Mouse (Mus musculus): ENCODE measurements at regions not wholly inside any gene's neighbourhood (a gene's known extent, or its start where the extent isn't known, plus 50 kb on each side); places are given as distances from the start of the nearest gene placed in this dataset.

- no peak for DNase-seq
These were observed 124.2 kb upstream of the Plekha5 start for GRCm38 (mm10) chr6:140299653-140300052.

GRCm38 (mm10) chr6:140297969-140298554 lies 125.8 kb upstream of the Plekha5 start:
- no peak for DNase-seq

DNA sequence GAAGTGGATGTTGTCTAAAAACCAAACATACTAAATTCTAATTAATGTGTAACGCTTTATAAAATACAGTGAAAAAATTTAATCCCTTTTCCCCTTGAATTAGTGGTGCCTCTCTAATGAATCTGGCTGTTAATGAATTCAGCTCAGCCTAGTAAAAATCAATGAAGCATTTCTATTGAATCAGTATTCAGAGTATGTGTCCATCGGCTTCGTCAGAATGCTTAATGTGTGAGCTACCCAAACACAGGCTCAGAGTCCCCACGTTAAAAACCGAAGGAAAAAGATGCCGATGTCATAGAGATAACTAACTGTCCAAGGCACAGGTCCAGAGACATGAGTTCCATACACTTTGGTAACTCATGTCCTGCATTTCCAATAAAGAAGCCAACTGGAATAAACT lies 126.3 kb upstream of the Plekha5 start:
- DNase-seq = no peak

GRCm38 (mm10) chr6:140290109-140290508 lies 133.7 kb upstream of the Plekha5 start:
- no peak for DNase-seq

DNA sequence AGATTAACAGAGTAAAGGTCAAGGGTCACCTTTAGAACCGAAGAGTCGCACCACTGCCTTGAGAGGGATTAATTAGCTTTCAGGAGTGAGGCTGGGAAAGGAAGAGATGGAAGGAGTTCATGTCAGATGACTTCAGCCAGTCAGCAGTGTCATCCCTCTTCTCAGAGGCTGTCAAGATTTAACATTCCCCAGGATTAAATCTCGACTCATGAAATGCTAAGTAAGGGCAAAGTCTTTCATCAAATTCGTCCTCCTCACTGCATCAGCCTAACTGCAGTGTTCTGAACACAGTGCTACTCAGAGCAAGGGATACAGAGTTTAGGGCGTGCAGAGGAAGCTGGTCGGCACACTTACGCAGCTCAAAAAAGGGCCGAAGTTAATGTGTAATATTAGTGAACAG lies 135.1 kb upstream of the Plekha5 start:
- DNase-seq = no peak

DNA sequence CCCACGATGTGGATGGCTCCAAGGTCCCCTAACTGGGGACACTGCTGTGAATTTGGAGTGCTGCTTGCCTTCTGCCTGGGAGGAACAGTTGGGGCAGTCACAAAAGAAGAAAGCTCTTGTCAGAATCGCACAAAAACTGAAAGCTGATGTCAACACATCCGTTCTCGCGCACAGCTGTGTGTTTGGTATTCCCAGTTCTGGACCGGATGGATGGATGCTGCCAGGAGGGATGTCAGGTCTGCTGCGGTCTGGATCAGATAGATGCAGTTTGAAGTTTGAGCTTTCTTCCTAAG lies 141.6 kb upstream of the Plekha5 start:
- DNase-seq = no peak

DNA sequence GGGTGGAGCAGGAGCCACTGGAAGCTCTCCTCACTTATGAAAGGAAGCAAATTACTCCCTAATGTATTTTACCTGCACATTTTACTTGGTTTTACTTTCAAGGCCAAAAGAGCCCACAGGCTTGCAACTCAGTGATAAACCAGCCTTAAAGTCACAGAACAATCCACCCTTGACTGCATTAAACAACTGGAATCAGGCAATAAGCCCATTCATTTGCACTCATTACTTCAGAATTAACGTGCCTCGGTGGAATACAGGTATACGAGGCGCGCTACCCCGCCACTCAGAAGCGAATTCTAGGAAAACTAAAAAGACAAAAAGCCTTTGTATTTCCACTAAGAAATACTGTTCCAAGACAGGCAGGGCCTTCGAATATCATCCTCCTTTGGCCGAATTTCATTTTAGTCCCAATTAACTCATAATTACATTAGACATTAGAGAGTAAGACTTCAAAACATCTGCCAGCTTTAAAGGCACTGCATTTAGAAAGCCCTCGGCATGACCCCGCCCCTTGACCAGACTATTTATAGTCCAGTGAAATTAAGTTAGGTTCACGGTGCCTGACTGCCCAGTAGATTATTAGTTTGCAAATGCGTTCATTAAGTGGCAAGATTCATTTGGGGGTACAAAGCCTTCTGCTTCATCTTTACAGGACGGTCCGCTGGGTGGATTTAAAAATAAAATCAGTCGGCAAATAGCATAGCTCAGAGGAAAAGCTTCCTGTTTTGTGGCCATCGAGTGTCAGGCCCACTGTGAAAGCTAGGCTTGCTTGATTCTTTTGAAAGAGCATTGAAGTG lies 142.2 kb upstream of the Plekha5 start:
- DNase-seq = no peak

DNA sequence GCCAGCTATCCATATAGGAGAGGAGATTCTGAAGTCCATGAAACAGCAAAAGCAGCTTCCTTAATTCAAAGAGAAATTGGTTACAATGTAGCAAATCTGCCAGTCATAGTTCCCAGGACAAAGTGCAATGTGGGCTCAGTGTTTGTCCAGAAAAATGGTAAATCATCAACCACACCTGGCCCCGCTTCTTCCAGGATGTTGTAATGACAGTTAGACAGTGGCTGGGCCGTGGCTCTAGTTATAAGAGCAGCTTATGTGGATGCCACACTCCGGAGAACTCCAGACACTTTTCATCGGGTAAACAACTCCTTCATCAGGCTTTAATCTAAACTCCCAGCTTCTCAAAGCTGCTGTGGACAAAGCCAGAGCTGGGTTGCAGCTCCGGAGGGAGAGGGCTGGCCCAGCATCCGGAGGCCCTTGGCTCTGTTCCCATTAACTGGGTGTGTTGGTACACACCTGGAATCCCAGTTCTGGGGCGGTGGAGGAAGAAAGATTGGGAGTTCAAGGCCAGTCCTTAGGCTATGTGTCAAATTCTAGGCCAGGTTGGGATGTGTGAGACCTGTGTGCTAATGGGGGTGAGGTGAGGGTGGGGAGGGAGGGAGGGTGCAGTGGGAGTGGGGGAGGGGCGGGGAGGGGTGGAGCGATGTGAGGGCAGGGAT lies 142.9 kb upstream of the Plekha5 start:
- peak; percentile 19 for DNase-seq

- DNase-seq = no peak
These were observed 144.0 kb upstream of the Plekha5 start for GRCm38 (mm10) chr6:140279736-140280370.

- no peak for DNase-seq
These were observed 145.1 kb upstream of the Plekha5 start for GRCm38 (mm10) chr6:140278750-140279149.

GRCm38 (mm10) chr6:140270592-140270991 lies 153.3 kb upstream of the Plekha5 start:
- no peak for DNase-seq

- DNase-seq = no peak
These were observed 155.4 kb upstream of the Plekha5 start for GRCm38 (mm10) chr6:140268315-140269070.

- no peak for DNase-seq
These were observed 159.9 kb upstream of the Plekha5 start for GRCm38 (mm10) chr6:140263920-140264319.

DNA sequence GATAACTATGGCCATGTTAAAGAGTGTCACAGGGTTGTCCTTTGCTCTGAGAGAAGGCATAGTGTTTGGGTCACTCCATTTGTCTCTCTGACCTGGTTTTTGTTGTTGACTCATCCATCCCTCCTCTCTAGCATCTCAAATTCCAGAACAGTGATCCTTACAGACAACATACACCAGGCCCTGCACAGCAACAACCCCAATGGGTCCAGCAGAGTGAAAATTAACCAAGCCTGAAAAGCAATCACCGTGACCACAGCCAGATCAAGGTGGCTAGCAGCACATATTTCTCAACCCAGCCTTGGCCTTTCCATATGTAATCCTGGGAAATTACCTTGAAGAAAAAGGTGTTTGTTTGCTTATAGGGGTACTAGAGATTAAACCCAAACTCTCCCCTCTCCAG lies 162.0 kb upstream of the Plekha5 start:
- no peak for DNase-seq

- no peak for DNase-seq
These were observed 165.1 kb upstream of the Plekha5 start for GRCm38 (mm10) chr6:140258761-140259160.

GRCm38 (mm10) chr6:140258101-140258500 lies 165.8 kb upstream of the Plekha5 start:
- no peak for DNase-seq

GRCm38 (mm10) chr6:140251527-140251926 lies 172.3 kb upstream of the Plekha5 start:
- DNase-seq = no peak

- no peak for DNase-seq
These were observed 180.3 kb upstream of the Plekha5 start for GRCm38 (mm10) chr6:140243411-140244151.

DNA sequence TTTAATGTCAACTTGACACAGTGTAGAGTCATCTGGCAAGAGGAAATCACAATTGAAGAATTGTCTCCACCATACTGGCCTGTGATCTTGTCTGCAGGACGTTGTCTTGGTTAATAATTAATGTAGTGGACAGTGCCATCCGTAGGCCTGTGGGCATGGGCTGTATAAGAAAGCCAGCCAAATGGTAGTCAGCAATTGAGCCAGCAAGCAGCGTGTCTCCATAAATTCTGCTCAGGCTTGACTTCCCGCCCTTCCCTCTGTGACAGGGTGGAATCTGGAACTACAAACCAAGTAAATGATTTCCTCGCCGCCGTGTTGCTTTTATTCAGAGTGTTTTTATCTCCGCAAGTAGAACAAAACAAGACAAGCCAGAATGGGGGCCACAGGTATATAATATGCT lies 184.5 kb upstream of the Plekha5 start:
- DNase-seq = no peak

GRCm38 (mm10) chr6:140231537-140231936 lies 190.3 kb upstream of the Plcz1 start:
- DNase-seq = no peak

DNA sequence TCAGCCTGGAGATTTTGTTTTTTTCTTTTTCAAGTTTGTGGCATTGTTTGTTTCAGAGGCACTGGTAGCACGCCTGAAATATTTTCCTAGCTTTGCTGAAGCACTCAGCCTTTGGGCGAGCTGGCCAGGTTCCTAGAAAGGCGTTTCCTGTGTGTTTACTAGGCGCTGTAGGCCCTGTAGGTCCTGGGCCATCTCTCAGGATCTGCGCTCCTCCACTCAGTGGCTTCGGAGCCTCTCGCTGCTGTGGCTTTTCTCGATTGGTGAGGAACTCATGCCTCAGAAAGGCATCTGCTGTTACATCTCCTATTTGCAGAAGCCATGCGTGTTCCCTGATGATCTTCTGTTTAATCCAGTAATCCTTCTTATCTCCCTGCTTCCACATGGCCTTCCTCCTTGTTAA lies 188.0 kb upstream of the Plcz1 start:
- DNase-seq = peak; percentile 74

GRCm38 (mm10) chr6:140228741-140229140 lies 187.5 kb upstream of the Plcz1 start:
- no peak for DNase-seq
